Mouse (Mus musculus): ENCODE data around the gene Vpreb3.

Vpreb3 gene

GRCm38 (mm10) chr10:75932081-75932678 is 10.7 kb upstream of the Vpreb3 start:
- DNase-seq (ENCODE audit: low spot score) = no peak

- DNase-seq (ENCODE audit: low spot score) = no peak
Observed at GRCm38 (mm10) chr10:75932891-75933290, 10.0 kb upstream of the Vpreb3 start, which contains the start of gene Chchd10. Chchd10 (plus strand) TSS chr10:75933130.

- no peak for DNase-seq (ENCODE audit: low spot score)
Observed at GRCm38 (mm10) chr10:75934991-75935390, 7.9 kb upstream of the Vpreb3 start.

GRCm38 (mm10) chr10:75935680-75936541 is 6.9 kb upstream of the Vpreb3 start, which contains the start of gene Mmp11:
Mmp11 (minus strand) TSS chr10:75936496.
- DNase-seq (ENCODE audit: low spot score) = peak; percentile 93

GRCm38 (mm10) chr10:75936909-75937667 is 5.8 kb upstream of the Vpreb3 start:
- no peak for DNase-seq (ENCODE audit: low spot score)

- peak; percentile 76 for DNase-seq (ENCODE audit: low spot score)
Observed at GRCm38 (mm10) chr10:75937851-75938643, 4.8 kb upstream of the Vpreb3 start.

- DNase-seq (ENCODE audit: low spot score) = peak; percentile 83
Observed at GRCm38 (mm10) chr10:75939481-75940234, 3.2 kb upstream of the Vpreb3 start.

- DNase-seq (ENCODE audit: low spot score) = no peak
Observed at GRCm38 (mm10) chr10:75940520-75940919, 2.3 kb upstream of the Vpreb3 start, which contains the start of gene Gm867. Gm867 (minus strand) TSS chr10:75940672.

GRCm38 (mm10) chr10:75941042-75941824 is 1.6 kb upstream of the Vpreb3 start:
- DNase-seq (ENCODE audit: low spot score) = no peak

GRCm38 (mm10) chr10:75944066-75944772 is 1.4 kb downstream of the Vpreb3 start:
- no peak for DNase-seq (ENCODE audit: low spot score)

GRCm38 (mm10) chr10:75945213-75945612 is 2.4 kb downstream of the Vpreb3 start:
- DNase-seq (ENCODE audit: low spot score) = no peak

GRCm38 (mm10) chr10:75945896-75946295 is 3.0 kb downstream of the Vpreb3 start:
- no peak for DNase-seq (ENCODE audit: low spot score)

GRCm38 (mm10) chr10:75948079-75948478 is 5.2 kb downstream of the Vpreb3 start:
- DNase-seq (ENCODE audit: low spot score) = no peak

- DNase-seq (ENCODE audit: low spot score) = no peak
Observed at GRCm38 (mm10) chr10:75949053-75950045, 6.5 kb downstream of the Vpreb3 start.

GRCm38 (mm10) chr10:75950791-75951210 is 7.9 kb downstream of the Vpreb3 start:
- no peak for DNase-seq (ENCODE audit: low spot score)

GRCm38 (mm10) chr10:75951424-75952050 is 8.7 kb downstream of the Vpreb3 start:
- DNase-seq (ENCODE audit: low spot score) = peak; percentile 66

- no peak for DNase-seq (ENCODE audit: low spot score)
Observed at GRCm38 (mm10) chr10:75954381-75954811, 11.5 kb downstream of the Vpreb3 start, which contains the start of gene Gm5134. Gm5134 (plus strand) TSS chr10:75954514.

All from c-Kit-positive CD71-positive TER-119-positive erythroid progenitor cells, embryonic 14.5 days (primary cell).